Mouse (Mus musculus) intestine, postnatal 0 days (tissue): Measurements from ENCODE around the gene Isg15. TPM values are rescaled to one million over a fixed set of nuclear protein-coding genes. Genes with fewer than 3 reads are reported as not detected.
A peak's percentile ranks its signal among the peaks of the same experiment; 100 is the strongest.

ENCODE experiments used
- ATAC-seq: fragments of 200-750 bp; cut with Nextera tagmentation; 2 replicates; pipeline ENCODE4 v1.8.0; 2017; ENCODE audit warnings: mild to moderate bottlenecking, moderate TSS enrichment, moderate library complexity
- H3K27ac ChIP-seq: fragments of 300-500 bp; sonication (generic); 2 replicates; pipeline ENCODE4 v1.5.1; 2014; ENCODE audit warnings: mild to moderate bottlenecking, low read depth, low read length, moderate library complexity
- H3K27me3 ChIP-seq: fragments of 300-500 bp; sonication (generic); replicated peaks from 2 replicates; pipeline ENCODE4 v1.6.1; 2014; ENCODE audit warnings: low read length, mixed read lengths; ENCODE audit not compliant: control insufficient read depth, insufficient read depth
- H3K36me3 ChIP-seq: fragments of 300-500 bp; sonication (generic); 2 replicates; pipeline ENCODE4 v1.6.1; 2014; ENCODE audit warnings: mild to moderate bottlenecking, moderate library complexity; ENCODE audit not compliant: control insufficient read depth, insufficient read depth
- H3K4me1 ChIP-seq: fragments of 300-500 bp; sonication (generic); replicated peaks from 2 replicates; pipeline ENCODE4 v1.6.1; 2014; ENCODE audit warnings: antibody characterized with exemption, low read length, mixed read lengths; ENCODE audit not compliant: control insufficient read depth, insufficient read depth
- H3K4me2 ChIP-seq: fragments of 300-500 bp; sonication (generic); replicated peaks from 2 replicates; pipeline ENCODE4 v1.6.1; 2014; ENCODE audit warnings: low read depth, mild to moderate bottlenecking, moderate library complexity
- H3K4me3 ChIP-seq: fragments of 300-500 bp; sonication (generic); 2 replicates; pipeline ENCODE4 v1.5.1; 2014; ENCODE audit warnings: low read depth, low read length
- H3K9ac ChIP-seq: fragments of 300-500 bp; sonication (generic); 2 replicates; pipeline ENCODE4 v1.6.1; 2014; ENCODE audit warnings: mild to moderate bottlenecking, low read depth, low read length
- H3K9me3 ChIP-seq: fragments of 300-500 bp; sonication (generic); 2 replicates; pipeline ENCODE4 v1.6.1; 2016; ENCODE audit warnings: mixed run types; ENCODE audit not compliant: control insufficient read depth
- CTCF ChIP-seq: sonication (generic); IDR thresholded peaks from 2 replicates; pipeline ENCODE4 v1.5.1; 2016; ENCODE audit warnings: low read depth, mild to moderate bottlenecking, control low read depth, antibody characterized with exemption, moderate library complexity
- WGBS: fragments of 180-500 bp; shearing (Covaris S2); extraction: QIAGEN DNeasy Blood & Tissue Kit; methylation state at CpG from one replicate; pipeline ENCODE4 v1.1.7; 2014; 5-methylcytosine and 5-hydroxymethylcytosine counted together
- polyA plus RNA-seq: library from polyadenylated mRNA; unstranded; fragments of >200 nt; fragmentation: Nextera tagmentation; extraction: Ambion mirVana; gene quantifications from 2 replicates; pipeline ENCODE4 v1.2.1, GENCODE M21; 2015

Gene Isg15
- polyA plus RNA-seq, 1 experiment from 2014 or later: 40.5 TPM

DNA sequence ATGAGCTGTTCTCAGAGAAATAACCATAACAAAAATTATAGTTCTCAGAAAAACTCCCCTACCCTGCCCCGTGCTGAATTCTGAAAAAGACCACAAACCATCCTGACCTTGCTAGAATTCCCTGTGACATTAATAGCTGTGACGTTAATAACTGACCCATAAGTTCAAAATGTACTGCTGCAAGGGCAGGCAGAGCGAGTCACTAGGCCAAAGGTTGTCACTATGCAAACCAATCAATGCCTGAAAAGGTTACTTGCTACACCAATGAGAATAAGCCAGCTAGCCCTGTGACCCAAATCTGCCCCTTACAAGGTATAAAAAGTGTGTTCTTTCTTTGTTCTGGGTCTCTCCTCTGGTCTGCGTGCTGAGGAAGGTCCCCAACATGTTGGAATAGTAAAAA lies 8.3 kb upstream of the Isg15 start:
- H3K36me3 ChIP-seq: no peaks in the 10 kb centered on the region

GRCm38 (mm10) chr4:156203413-156204131 lies 3.0 kb upstream of the Isg15 start:
- Histone ChIP-seq H3K36me3 (no peaks in the 10 kb centered on the region), H3K27me3 (peaks cover 25% of the 10 kb centered on the region), H3K27ac (0 out of 2 replicates have a peak overlapping the region, but pooled peaks have one; percentile 35), H3K9ac (peak overlapping the region; percentile 47), H3K4me1 (0 out of 2 replicates have a peak, but pooled peaks cover 2% of the 10 kb centered on the region), H3K9me3 (no peaks in the 10 kb centered on the region), H3K4me2 (peak overlapping the region; percentile 77), H3K4me3 (peak overlapping the region; percentile 49)
- ATAC-seq: no peak
- 1% methylated on average over 49 of the region's 49 CpGs for WGBS
- TF ChIP-seq CTCF: no peak

More for the DNA sequence above, 8.3 kb upstream of the Isg15 start:
- H3K27me3 ChIP-seq: peaks cover 7% of the 10 kb centered on the region
- ATAC-seq: no peak
- H3K9me3 ChIP-seq: no peaks in the 10 kb centered on the region
- no peak overlapping the region for H3K9ac ChIP-seq
- no peak for TF ChIP-seq CTCF
- no peak overlapping the region for H3K4me3 ChIP-seq
- H3K4me2 ChIP-seq: no peak overlapping the region
- H3K27ac ChIP-seq: no peak overlapping the region
- 85% methylated on average over 4 of the region's 4 CpGs for WGBS
- no peaks in the 10 kb centered on the region for H3K4me1 ChIP-seq

DNA sequence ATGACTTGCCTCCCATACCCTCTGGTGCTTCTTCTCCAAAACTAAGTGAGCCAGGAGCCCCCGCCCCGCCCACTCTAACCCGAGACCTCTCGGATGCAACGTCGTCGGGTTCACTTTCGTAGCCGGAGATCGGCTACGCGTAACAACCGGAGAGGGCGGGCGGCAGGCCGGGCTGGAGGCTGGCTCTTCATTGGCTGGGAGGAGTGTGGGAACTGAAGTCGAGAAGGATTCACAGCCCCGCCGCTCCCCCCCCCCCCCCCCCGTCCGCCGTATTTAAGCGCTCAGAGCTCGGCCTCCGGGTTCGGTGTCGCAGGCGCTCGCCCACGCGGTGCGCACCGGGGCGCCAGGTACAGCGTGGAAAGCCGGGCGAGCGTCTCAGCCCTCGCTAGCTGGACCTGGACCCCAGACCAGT lies 2.4 kb upstream of the Isg15 start, which contains the start of gene AW011738:
Gene AW011738 (plus strand): TSS at position 304 of the 412 bp plus-strand sequence.
- no peaks in the 10 kb centered on the region for H3K9me3 ChIP-seq
- H3K36me3 ChIP-seq: no peaks in the 10 kb centered on the region
- H3K27me3 ChIP-seq: peaks cover 25% of the 10 kb centered on the region
- no peak for TF ChIP-seq CTCF
- WGBS: 1% methylated on average over 31 of the region's 39 CpGs
- peak within 1 kb of the TSS; percentile 47 for H3K9ac ChIP-seq
- peak within 1 kb of the TSS; percentile 77 for H3K4me2 ChIP-seq
- H3K27ac ChIP-seq: 0 out of 2 replicates have a peak within 1 kb of the TSS, but pooled peaks have one; percentile 35
- peak within 1 kb of the TSS; percentile 49 for H3K4me3 ChIP-seq
- peak; percentile 52 for ATAC-seq
- 0 out of 2 replicates have a peak, but pooled peaks cover 2% of the 10 kb centered on the region for H3K4me1 ChIP-seq

- H3K27me3 ChIP-seq: peaks cover 25% of the 10 kb centered on the region
- WGBS: 37% methylated on average over 12 of the region's 12 CpGs
- no peaks in the 10 kb centered on the region for H3K9me3 ChIP-seq
- no peak overlapping the region for H3K9ac ChIP-seq
- H3K4me2 ChIP-seq: peak overlapping the region; percentile 77
- peak overlapping the region; percentile 49 for H3K4me3 ChIP-seq
- no peaks in the 10 kb centered on the region for H3K36me3 ChIP-seq
- no peak for TF ChIP-seq CTCF
- 0 out of 2 replicates have a peak, but pooled peaks cover 2% of the 10 kb centered on the region for H3K4me1 ChIP-seq
- H3K27ac ChIP-seq: 0 out of 2 replicates have a peak overlapping the region, but pooled peaks have one; percentile 17
- ATAC-seq: no peak
Measured at GRCm38 (mm10) chr4:156202462-156202893, 1.9 kb upstream of the Isg15 start.

GRCm38 (mm10) chr4:156197829-156198205 lies 2.8 kb downstream of the Isg15 start:
- peak; percentile 64 for TF ChIP-seq CTCF
- Histone ChIP-seq H3K27ac (peak overlapping the region; percentile 97), H3K9me3 (no peaks in the 10 kb centered on the region), H3K36me3 (no peaks in the 10 kb centered on the region), H3K27me3 (peaks cover 9% of the 10 kb centered on the region; the same call in 1 of the 2 replicates), H3K4me1 (peaks cover 7% of the 10 kb centered on the region; the same call in 1 of the 2 replicates), H3K4me2 (peak overlapping the region; percentile 98), H3K4me3 (peak overlapping the region; percentile 83), H3K9ac (peak overlapping the region; percentile 83)
- WGBS: 0% methylated on average over 26 of the region's 26 CpGs
- peak; percentile 92 for ATAC-seq

- no peaks in the 10 kb centered on the region for H3K9me3 ChIP-seq
- peak within 1 kb of the TSS; percentile 98 for H3K4me2 ChIP-seq
- H3K9ac ChIP-seq: peak within 1 kb of the TSS; percentile 83
- no peaks in the 10 kb centered on the region for H3K36me3 ChIP-seq
- peaks cover 5% of the 10 kb centered on the region; the same call in 1 of the 2 replicates for H3K4me1 ChIP-seq
- peaks cover 4% of the 10 kb centered on the region; the same call in 1 of the 2 replicates for H3K27me3 ChIP-seq
- peak within 1 kb of the TSS; percentile 97 for H3K27ac ChIP-seq
- WGBS: 1% methylated on average over 49 of the region's 88 CpGs
- ATAC-seq: peak; percentile 78
- no peak for TF ChIP-seq CTCF
- H3K4me3 ChIP-seq: peak within 1 kb of the TSS; percentile 83
Measured at GRCm38 (mm10) chr4:156197131-156197828, 3.3 kb downstream of the Isg15 start, which contains the start of gene Agrn. Agrn (minus strand) TSS chr4:156197488.
